Mouse (Mus musculus): Measurements from ENCODE around the gene Calhm4. TPM values are rescaled to one million over a fixed set of nuclear protein-coding genes. Genes with fewer than 3 reads are reported as not detected.
"Not testable (repeated sequence)": the region's sequence is repeated elsewhere in the genome, so short reads cannot be mapped to it uniquely, and the experiment has no call there.

The Calhm4 gene
- polyA plus RNA-seq, 1 experiment from 2014 or later, result not detected

- Histone ChIP-seq H3K27me3 (ENCODE audit: control insufficient read depth, insufficient read depth, low read depth, low read length) (no peaks in the 10 kb centered on the region), H3K4me1 (replicated peaks; ENCODE audit: control insufficient read depth, insufficient read depth, low read length) (peaks cover 6% of the 10 kb centered on the region), H3K9me3 (ENCODE audit: control insufficient read depth, low read length) (no peaks in the 10 kb centered on the region), H3K4me2 (ENCODE audit: low read depth, low read length) (no peak overlapping the region), H3K36me3 (ENCODE audit: control insufficient read depth, insufficient read depth, low read length) (peaks cover 6% of the 10 kb centered on the region; the same call in 1 of the 2 replicates), H3K4me3 (ENCODE audit: low read length) (no peak overlapping the region), H3K9ac (ENCODE audit: low read length) (no peak overlapping the region), H3K27ac (ENCODE audit: low read length) (no peak overlapping the region)
- 92% methylated on average over 2 of the region's 2 CpGs for WGBS
- ATAC-seq (ENCODE audit: low read depth), result no peak
Observed at GRCm38 (mm10) chr10:34013241-34013640, 30.9 kb downstream of the Calhm4 start.

- WGBS, result 88% methylated on average over 4 of the region's 4 CpGs
- no peak overlapping the region for H3K9ac ChIP-seq (ENCODE audit: low read length)
- peaks cover 6% of the 10 kb centered on the region; the same call in 1 of the 2 replicates for H3K36me3 ChIP-seq (ENCODE audit: control insufficient read depth, insufficient read depth, low read length)
Observed at GRCm38 (mm10) chr10:34012581-34012980, 31.5 kb downstream of the Calhm4 start.

DNA sequence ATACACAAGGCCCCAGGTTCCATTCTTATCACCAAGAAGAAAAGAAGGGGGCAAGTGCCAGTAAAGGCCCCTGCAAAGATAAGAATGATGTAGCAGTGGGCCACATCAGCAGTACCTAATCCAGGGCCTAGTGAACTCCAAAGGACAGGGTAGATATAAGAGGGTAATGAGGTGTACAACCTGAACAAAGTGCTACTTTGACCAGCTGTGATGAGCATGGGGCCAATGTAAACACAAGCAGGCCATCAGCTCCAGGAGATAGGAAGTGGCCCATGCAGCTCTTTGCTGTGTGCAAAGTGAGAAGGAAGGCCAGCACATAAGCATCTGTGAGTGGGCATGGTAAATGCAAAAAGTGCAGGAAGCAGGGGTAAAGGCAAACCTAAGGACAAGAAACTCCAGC, 45.7 kb downstream of the Calhm4 start:
- no peak for ATAC-seq (ENCODE audit: low read depth)
- Histone ChIP-seq H3K27ac (ENCODE audit: low read length) (no peak overlapping the region), H3K36me3 (ENCODE audit: control insufficient read depth, insufficient read depth, low read length) (peaks cover 29% of the 10 kb centered on the region), H3K4me1 (replicated peaks; ENCODE audit: control insufficient read depth, insufficient read depth, low read length) (no peaks in the 10 kb centered on the region), H3K4me2 (ENCODE audit: low read depth, low read length) (no peak overlapping the region), H3K9me3 (ENCODE audit: control insufficient read depth, low read length) (no peaks in the 10 kb centered on the region), H3K4me3 (ENCODE audit: low read length) (no peak overlapping the region), H3K9ac (ENCODE audit: low read length) (no peak overlapping the region), H3K27me3 (ENCODE audit: control insufficient read depth, insufficient read depth, low read depth, low read length) (no peaks in the 10 kb centered on the region)

More at GRCm38 (mm10) chr10:34012581-34012980, 31.5 kb downstream of the Calhm4 start:
- no peak for ATAC-seq (ENCODE audit: low read depth)
- H3K4me2 ChIP-seq (ENCODE audit: low read depth, low read length), result no peak overlapping the region
- no peaks in the 10 kb centered on the region for H3K9me3 ChIP-seq (ENCODE audit: control insufficient read depth, low read length)
- no peak overlapping the region for H3K27ac ChIP-seq (ENCODE audit: low read length)
- H3K4me1 ChIP-seq (replicated peaks; ENCODE audit: control insufficient read depth, insufficient read depth, low read length), result no peaks in the 10 kb centered on the region
- no peaks in the 10 kb centered on the region for H3K27me3 ChIP-seq (ENCODE audit: control insufficient read depth, insufficient read depth, low read depth, low read length)
- no peak overlapping the region for H3K4me3 ChIP-seq (ENCODE audit: low read length)

GRCm38 (mm10) chr10:33996686-33997085, 47.4 kb downstream of the Calhm4 start:
- not testable (repeated sequence) for H3K9me3 ChIP-seq (ENCODE audit: control insufficient read depth, low read length); H3K9ac ChIP-seq (ENCODE audit: low read length); H3K4me3 ChIP-seq (ENCODE audit: low read length); H3K27me3 ChIP-seq (ENCODE audit: control insufficient read depth, insufficient read depth, low read depth, low read length); H3K4me1 ChIP-seq (replicated peaks; ENCODE audit: control insufficient read depth, insufficient read depth, low read length); H3K27ac ChIP-seq (ENCODE audit: low read length); H3K4me2 ChIP-seq (ENCODE audit: low read depth, low read length); ATAC-seq (ENCODE audit: low read depth)
- WGBS, result 88% methylated on average over 6 of the region's 8 CpGs
- peaks cover 26% of the 10 kb centered on the region for H3K36me3 ChIP-seq (ENCODE audit: control insufficient read depth, insufficient read depth, low read length)

Other genes with a start within 250 kb of the Calhm4 start
- not detected in 2 replicates for gene Sult3a1, start 186.6 kb downstream of the Calhm4 start, polyA plus RNA-seq (2015; fragmentation: Nextera tagmentation; extraction: Ambion mirVana)
- gene Rsph4a, start 139.2 kb downstream of the Calhm4 start, polyA plus RNA-seq (2015; fragmentation: Nextera tagmentation; extraction: Ambion mirVana), result 1.9 and 2.2 TPM in 2 replicates
- gene Zup1, start 93.0 kb downstream of the Calhm4 start, polyA plus RNA-seq (2015; fragmentation: Nextera tagmentation; extraction: Ambion mirVana), result 20.3 and 20.7 TPM in 2 replicates
- 94.6 and 105 TPM in 2 replicates for gene Rwdd1, start 24.7 kb downstream of the Calhm4 start, polyA plus RNA-seq (2015; fragmentation: Nextera tagmentation; extraction: Ambion mirVana)
- not detected in 2 replicates for gene Trappc3l, start 6.7 kb downstream of the Calhm4 start, polyA plus RNA-seq (2015; fragmentation: Nextera tagmentation; extraction: Ambion mirVana)
- 1.0 TPM in 2 replicates for gene Calhm5, start 52.2 kb upstream of the Calhm4 start, polyA plus RNA-seq (2015; fragmentation: Nextera tagmentation; extraction: Ambion mirVana)
- gene Calhm6, start 83.7 kb upstream of the Calhm4 start, polyA plus RNA-seq (2015; fragmentation: Nextera tagmentation; extraction: Ambion mirVana), result 1.1 and 1.8 TPM in 2 replicates
- 29.5 and 31.4 TPM in 2 replicates for gene Dse, start 163.4 kb upstream of the Calhm4 start, polyA plus RNA-seq (2015; fragmentation: Nextera tagmentation; extraction: Ambion mirVana)
- gene Tspyl1, start 237.9 kb upstream of the Calhm4 start, polyA plus RNA-seq (2015; fragmentation: Nextera tagmentation; extraction: Ambion mirVana), result 66.8 and 68.1 TPM in 2 replicates

Measured in lung, embryonic 16.5 days (tissue).